Mouse (Mus musculus): Measurements from ENCODE around the gene Gm5678. TPM values are rescaled to one million over a fixed set of nuclear protein-coding genes. Genes with fewer than 3 reads are reported as not detected.

Gm5678 gene
- total RNA-seq, 2 experiments from 2014 or later, result 2.1 to 2.9 TPM

Other genes with a start within 250 kb of the Gm5678 start
- 1 to 10 TPM; 9.2 to 10.0 TPM for gene Setd4, start 24.0 kb upstream of the Gm5678 start, total RNA-seq (2021)
- gene Cbr1, start 22.2 kb upstream of the Gm5678 start, total RNA-seq (2021), result 10 to 100 TPM; 59.9 to 61.7 TPM
- gene Cbr3, start 55.1 kb downstream of the Gm5678 start, total RNA-seq (2021), result 10 to 100 TPM; 13.8 to 16.3 TPM
- gene Dop1b, start 83.8 kb downstream of the Gm5678 start, total RNA-seq (2021), result 10 to 100 TPM; 81.0 to 93.6 TPM
- 10 to 100 TPM; 28.7 to 33.2 TPM for gene Morc3, start 204.0 kb downstream of the Gm5678 start, total RNA-seq (2021)